Mouse (Mus musculus) hindbrain, embryonic 10.5 days (tissue): ENCODE data around the gene Gm47289. TPM values are rescaled to one million over a fixed set of nuclear protein-coding genes. Genes with fewer than 3 reads are reported as not detected.

Source experiments
- DNase-seq: peaks from one replicate; pipeline ENCODE4 v3.0.0-alpha.2; 2017; ENCODE audit warnings: low spot score
- H3K27ac ChIP-seq: fragments of 300-500 bp; sonication (generic); 2 replicates; pipeline ENCODE4 v1.5.1; 2016; ENCODE audit warnings: mild to moderate bottlenecking, moderate library complexity
- H3K27me3 ChIP-seq: fragments of 300-500 bp; sonication (generic); 2 replicates; pipeline ENCODE4 v1.6.1; 2016; ENCODE audit warnings: mild to moderate bottlenecking; ENCODE audit not compliant: poor library complexity, insufficient read depth, severe bottlenecking
- H3K36me3 ChIP-seq: fragments of 300-500 bp; sonication (generic); 2 replicates; pipeline ENCODE4 v1.6.1; 2016; ENCODE audit warnings: mild to moderate bottlenecking, moderate library complexity
- H3K4me1 ChIP-seq: fragments of 300-500 bp; sonication (generic); replicated peaks from 2 replicates; pipeline ENCODE4 v1.6.1; 2016; ENCODE audit warnings: mild to moderate bottlenecking
- H3K4me3 ChIP-seq: fragments of 300-500 bp; sonication (generic); 2 replicates; pipeline ENCODE4 v1.5.1; 2016; ENCODE audit warnings: mild to moderate bottlenecking, moderate library complexity
- H3K9me3 ChIP-seq: fragments of 300-500 bp; sonication (generic); 2 replicates; pipeline ENCODE4 v1.6.1; 2016; ENCODE audit warnings: mild to moderate bottlenecking, moderate library complexity
- WGBS: fragments of 180-500 bp; shearing (Covaris S2); methylation state at CpG from one replicate; pipeline ENCODE4 v1.1.7; 2016; 5-methylcytosine and 5-hydroxymethylcytosine counted together
- polyA plus RNA-seq: library from polyadenylated mRNA; unstranded; fragments of >200 nt; fragmentation: Nextera tagmentation; extraction: Ambion mirVana; gene quantifications from 2 replicates; pipeline ENCODE4 v1.2.1, GENCODE M21; 2016

The Gm47289 gene
- polyA plus RNA-seq, 1 experiment from 2014 or later, result not detected

DNA sequence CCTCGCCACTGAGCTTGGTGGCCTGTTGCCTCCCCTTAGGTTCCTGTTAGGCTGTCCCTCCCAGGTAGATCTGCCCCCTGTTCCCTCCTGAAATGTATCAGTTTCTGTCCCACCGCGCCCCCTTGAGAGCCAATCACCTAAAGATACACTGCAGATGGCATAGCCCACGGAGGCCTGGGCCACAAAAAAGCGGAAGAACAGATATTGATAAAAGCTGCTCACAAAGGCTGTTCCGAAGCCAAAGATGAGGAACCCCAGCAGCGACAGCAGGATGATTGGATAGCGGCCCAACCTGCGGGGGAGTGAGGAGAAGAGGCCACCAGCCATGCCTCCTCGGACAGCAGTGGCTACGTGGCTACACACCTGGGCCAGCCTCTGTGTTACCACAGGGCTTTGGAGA, 20.3 kb downstream of the Gm47289 start:
- 90% methylated on average over 11 of the region's 11 CpGs for WGBS
- no peaks in the 10 kb centered on the region for H3K36me3 ChIP-seq
- H3K4me3 ChIP-seq, result no peak overlapping the region
- no peaks in the 10 kb centered on the region for H3K27me3 ChIP-seq
- no peak overlapping the region for H3K27ac ChIP-seq
- peaks cover 6% of the 10 kb centered on the region; the same call in 1 of the 2 replicates for H3K4me1 ChIP-seq
- no peak for DNase-seq
- no peaks in the 10 kb centered on the region for H3K9me3 ChIP-seq

DNA sequence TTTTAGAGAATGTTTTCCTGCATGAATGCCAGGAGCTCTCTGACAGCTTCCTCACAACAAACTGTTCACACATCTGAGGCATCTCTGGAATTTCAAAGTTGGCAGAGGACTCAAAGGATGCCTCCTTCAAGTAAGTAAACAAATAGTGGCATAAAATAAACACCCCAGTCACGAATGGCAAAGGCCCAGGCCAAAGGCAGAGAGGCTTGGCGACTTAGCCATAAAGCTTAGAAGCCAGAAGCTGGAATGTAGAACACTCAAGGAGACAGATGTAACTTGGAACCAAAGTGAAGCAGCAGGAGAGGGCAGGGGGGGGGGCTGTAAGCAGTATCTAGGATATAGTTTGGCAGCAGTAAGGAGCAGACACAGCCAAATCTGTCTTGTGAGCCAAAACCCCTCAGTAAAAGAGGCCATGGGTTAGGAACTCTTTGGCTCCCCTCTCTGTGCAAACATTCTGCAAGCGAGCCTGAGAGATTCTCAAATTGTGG, 22.3 kb downstream of the Gm47289 start:
- H3K9me3 ChIP-seq, result no peaks in the 10 kb centered on the region
- H3K27me3 ChIP-seq, result no peaks in the 10 kb centered on the region
- H3K4me1 ChIP-seq, result peaks cover 6% of the 10 kb centered on the region; the same call in 1 of the 2 replicates
- H3K27ac ChIP-seq, result no peak overlapping the region
- WGBS, result 57% methylated on average over 3 of the region's 3 CpGs
- H3K4me3 ChIP-seq, result no peak overlapping the region
- no peak for DNase-seq
- no peaks in the 10 kb centered on the region for H3K36me3 ChIP-seq

DNA sequence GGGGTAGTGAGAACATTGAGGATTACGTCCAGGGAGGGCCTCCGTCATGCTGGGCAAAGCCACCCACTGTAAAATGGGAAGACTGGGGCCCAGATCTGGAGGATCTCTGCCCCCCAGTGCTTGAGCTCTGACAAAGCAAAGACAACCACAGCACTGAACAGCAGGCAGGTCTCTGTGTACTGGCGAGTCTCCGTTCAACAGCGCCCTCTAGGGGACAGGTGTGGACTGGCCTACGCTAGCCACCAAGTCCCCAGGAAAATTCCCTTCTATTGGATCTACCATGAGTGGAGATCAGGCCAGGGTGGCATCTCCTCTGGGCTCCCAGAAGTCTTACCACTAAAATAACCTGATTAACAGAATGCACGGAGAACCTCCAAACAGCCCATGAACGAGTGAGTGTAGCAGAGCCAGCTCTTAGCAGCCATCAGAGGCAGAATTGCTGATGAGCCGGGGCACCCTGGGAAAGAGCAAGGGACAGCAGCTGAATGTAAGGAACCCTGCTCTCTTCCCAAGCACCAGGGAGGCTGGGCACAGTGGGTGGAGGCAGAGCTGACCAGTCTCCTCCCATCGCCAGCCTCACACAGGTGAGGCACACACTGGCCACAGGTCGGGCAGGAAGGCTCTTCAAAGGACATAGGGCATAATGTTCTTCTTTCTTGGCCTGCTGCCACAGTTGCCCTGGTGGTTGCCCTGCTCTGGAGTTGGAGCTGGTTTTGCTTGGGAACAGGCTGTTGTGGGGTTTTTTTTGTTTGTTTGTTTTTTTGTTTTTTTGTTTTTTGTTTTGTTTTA, 33.4 kb downstream of the Gm47289 start:
- DNase-seq, result peak; percentile 35
- 39% methylated on average over 11 of the region's 11 CpGs for WGBS
- H3K4me1 ChIP-seq, result no peaks in the 10 kb centered on the region
- no peak overlapping the region for H3K27ac ChIP-seq
- H3K27me3 ChIP-seq, result no peaks in the 10 kb centered on the region
- no peaks in the 10 kb centered on the region for H3K9me3 ChIP-seq
- no peak overlapping the region for H3K4me3 ChIP-seq
- H3K36me3 ChIP-seq, result no peaks in the 10 kb centered on the region

GRCm38 (mm10) chr9:119199151-119199861, 40.3 kb downstream of the Gm47289 start:
- no peaks in the 10 kb centered on the region for H3K4me1 ChIP-seq
- H3K36me3 ChIP-seq, result no peaks in the 10 kb centered on the region
- peaks cover 8% of the 10 kb centered on the region; the same call in 1 of the 2 replicates for H3K9me3 ChIP-seq
- H3K27ac ChIP-seq, result no peak overlapping the region
- WGBS, result 89% methylated on average over 10 of the region's 10 CpGs
- H3K27me3 ChIP-seq, result no peaks in the 10 kb centered on the region
- H3K4me3 ChIP-seq, result no peak overlapping the region
- DNase-seq, result no peak

DNA sequence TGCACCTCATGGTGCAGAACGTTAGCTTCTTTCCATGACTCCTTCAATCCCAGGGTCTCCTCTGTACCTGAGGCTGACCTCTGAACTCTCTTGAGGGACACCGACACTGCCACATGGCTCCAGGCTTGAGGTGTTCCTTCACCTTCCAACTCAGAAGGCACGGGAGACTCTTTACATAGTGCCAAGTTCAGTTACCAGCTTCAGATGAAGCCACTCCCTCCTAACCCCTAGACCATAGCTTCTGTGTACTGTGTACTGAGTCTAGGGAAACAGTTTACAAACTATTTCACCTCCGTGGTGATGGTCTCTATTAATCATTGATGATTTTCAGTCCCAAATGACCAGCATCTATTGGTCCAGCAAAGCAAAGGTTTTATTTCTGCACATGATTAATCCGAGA, 42.7 kb downstream of the Gm47289 start:
- Histone ChIP-seq H3K9me3 (peaks cover 16% of the 10 kb centered on the region), H3K27me3 (no peaks in the 10 kb centered on the region), H3K4me3 (no peak overlapping the region), H3K27ac (no peak overlapping the region), H3K4me1 (no peaks in the 10 kb centered on the region), H3K36me3 (no peaks in the 10 kb centered on the region)
- 88% methylated on average over 5 of the region's 5 CpGs for WGBS
- no peak for DNase-seq

GRCm38 (mm10) chr9:119203617-119204016, 44.7 kb downstream of the Gm47289 start:
- Histone ChIP-seq H3K9me3 (peaks cover 16% of the 10 kb centered on the region), H3K27me3 (no peaks in the 10 kb centered on the region), H3K36me3 (no peaks in the 10 kb centered on the region), H3K27ac (no peak overlapping the region), H3K4me3 (no peak overlapping the region), H3K4me1 (no peaks in the 10 kb centered on the region)
- WGBS, result 97% methylated on average over 9 of the region's 9 CpGs
- DNase-seq, result no peak

- DNase-seq, result no peak
- Histone ChIP-seq H3K36me3 (no peaks in the 10 kb centered on the region), H3K27ac (no peak overlapping the region), H3K27me3 (no peaks in the 10 kb centered on the region), H3K4me3 (no peak overlapping the region), H3K9me3 (peaks cover 16% of the 10 kb centered on the region), H3K4me1 (no peaks in the 10 kb centered on the region)
- 92% methylated on average over 5 of the region's 5 CpGs for WGBS
Measured at GRCm38 (mm10) chr9:119205756-119206155, 46.8 kb downstream of the Gm47289 start.

GRCm38 (mm10) chr9:119206666-119207065, 47.7 kb downstream of the Gm47289 start:
- Histone ChIP-seq H3K4me1 (no peaks in the 10 kb centered on the region), H3K4me3 (no peak overlapping the region), H3K27me3 (no peaks in the 10 kb centered on the region), H3K36me3 (no peaks in the 10 kb centered on the region), H3K27ac (no peak overlapping the region), H3K9me3 (peaks cover 16% of the 10 kb centered on the region)
- WGBS, result 86% methylated on average over 2 of the region's 2 CpGs
- no peak for DNase-seq

DNA sequence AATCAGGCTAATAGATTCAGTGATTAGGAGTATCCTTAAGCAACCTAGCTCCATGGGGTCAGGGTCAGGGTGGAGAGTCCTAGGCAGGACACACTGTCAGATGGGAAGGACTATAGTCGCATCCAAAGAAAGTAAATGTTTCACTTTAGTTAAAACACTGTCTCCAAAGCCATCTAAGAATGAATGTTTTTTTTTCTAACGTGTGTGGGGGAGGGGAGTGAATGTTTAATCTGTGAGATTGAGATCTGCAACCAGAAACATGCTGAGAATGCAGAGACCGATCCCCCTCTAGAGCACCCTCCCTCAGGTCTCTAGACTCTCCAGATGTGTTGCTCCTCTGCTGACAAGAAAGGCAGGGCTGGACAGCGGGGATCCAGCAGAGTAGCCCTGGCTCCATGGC, 48.2 kb downstream of the Gm47289 start:
- H3K27me3 ChIP-seq, result no peaks in the 10 kb centered on the region
- 80% methylated on average over 4 of the region's 4 CpGs for WGBS

GRCm38 (mm10) chr9:119208998-119209397, 50.0 kb downstream of the Gm47289 start, which contains the start of gene Slc22a13:
TSS of gene Slc22a13 (minus strand) at chr9:119209098.
- WGBS, result 94% methylated on average over 4 of the region's 4 CpGs

More for the DNA sequence above, 48.2 kb downstream of the Gm47289 start:
- Histone ChIP-seq H3K4me1 (no peaks in the 10 kb centered on the region), H3K27ac (no peak overlapping the region), H3K36me3 (no peaks in the 10 kb centered on the region), H3K4me3 (no peak overlapping the region), H3K9me3 (peaks cover 16% of the 10 kb centered on the region)
- no peak for DNase-seq

More at GRCm38 (mm10) chr9:119208998-119209397, 50.0 kb downstream of the Gm47289 start, which contains the start of gene Slc22a13:
- Histone ChIP-seq H3K36me3 (no peaks in the 10 kb centered on the region), H3K4me1 (no peaks in the 10 kb centered on the region), H3K4me3 (no peak within 1 kb of the TSS), H3K27me3 (no peaks in the 10 kb centered on the region), H3K9me3 (peaks cover 11% of the 10 kb centered on the region), H3K27ac (no peak within 1 kb of the TSS)
- no peak for DNase-seq

Other genes starting within 250 kb of the Gm47289 start
- gene Ctdspl, start 232.7 kb upstream of the Gm47289 start, polyA plus RNA-seq, result 6.8 and 8.3 TPM in 2 replicates
- 15.8 and 16.1 TPM in 2 replicates for gene Vill, start 106.4 kb upstream of the Gm47289 start, polyA plus RNA-seq
- 30.8 and 31.8 TPM in 2 replicates for gene Plcd1, start 65.7 kb upstream of the Gm47289 start, polyA plus RNA-seq
- 1.6 and 1.8 TPM in 2 replicates for gene Dlec1, start 56.7 kb upstream of the Gm47289 start, polyA plus RNA-seq
- gene Acaa1b, start 2.1 kb upstream of the Gm47289 start, polyA plus RNA-seq, result 1.3 and 1.5 TPM in 2 replicates
- gene Slc22a13, start 49.9 kb downstream of the Gm47289 start, polyA plus RNA-seq, result not detected in 2 replicates
- gene Oxsr1, start 163.3 kb downstream of the Gm47289 start, polyA plus RNA-seq, result 14.3 and 14.7 TPM in 2 replicates
- 73.5 and 81.5 TPM in 2 replicates for gene Acaa1a, start 180.5 kb downstream of the Gm47289 start, polyA plus RNA-seq
- gene Myd88, start 182.2 kb downstream of the Gm47289 start, polyA plus RNA-seq, result 8.2 and 8.4 TPM in 2 replicates
- 6.6 and 7.0 TPM in 2 replicates for gene Xylb, start 198.2 kb downstream of the Gm47289 start, polyA plus RNA-seq
- gene Slc22a14, start 206.4 kb downstream of the Gm47289 start, polyA plus RNA-seq, result 0.10 TPM in 1 of 2 replicates, not detected in the other
- gene Acvr2b, start 243.0 kb downstream of the Gm47289 start, polyA plus RNA-seq, result 74.3 and 80.3 TPM in 2 replicates